Mouse (Mus musculus): ENCODE results near the gene Alkbh3.

Gene Alkbh3

GRCm38 (mm10) chr2:93954781-93955578, 55.6 kb downstream of the Alkbh3 start:
- DNase-seq (ENCODE audit: low spot score), result no peak

DNA sequence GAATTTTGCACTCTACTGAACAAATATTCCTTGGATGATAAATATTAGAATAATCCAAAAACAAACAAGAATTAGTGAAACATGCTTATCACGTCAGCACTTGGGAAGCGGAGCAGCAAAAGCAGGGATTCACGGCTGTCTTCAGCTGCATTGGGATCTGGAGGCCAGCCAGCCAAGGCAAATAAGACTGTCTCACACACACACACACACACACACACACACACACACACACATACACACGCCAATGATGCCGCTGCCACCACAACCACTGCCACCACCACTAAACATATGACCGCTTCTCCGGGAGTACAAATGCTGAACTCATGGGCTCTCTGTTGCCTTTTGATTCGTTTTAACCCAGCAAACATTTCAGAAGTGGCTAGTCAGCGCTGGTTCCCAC, 56.9 kb downstream of the Alkbh3 start:
- no peak for DNase-seq (ENCODE audit: low spot score)

DNA sequence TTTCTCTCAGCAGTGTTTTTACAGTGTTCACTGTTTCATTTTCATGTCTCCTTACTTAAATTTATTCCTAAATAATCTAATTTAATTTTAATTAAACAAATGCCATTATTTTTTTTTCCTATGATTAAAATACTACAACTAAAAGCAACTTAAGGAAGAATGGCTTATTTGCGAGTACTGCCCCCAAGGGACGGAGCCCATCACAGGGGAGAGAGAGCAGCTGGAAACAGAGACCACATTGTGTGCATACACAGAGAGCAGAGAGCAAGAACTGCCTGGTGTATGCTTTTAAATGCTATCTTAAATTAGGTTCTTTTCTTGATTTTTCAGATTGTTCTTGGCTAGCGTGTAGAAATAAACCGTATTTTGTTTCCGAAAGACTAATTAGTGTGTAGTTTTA, 63.6 kb downstream of the Alkbh3 start:
- DNase-seq (ENCODE audit: low spot score), result no peak

GRCm38 (mm10) chr2:93944855-93945254, 65.8 kb downstream of the Alkbh3 start:
- DNase-seq (ENCODE audit: low spot score), result no peak

DNA sequence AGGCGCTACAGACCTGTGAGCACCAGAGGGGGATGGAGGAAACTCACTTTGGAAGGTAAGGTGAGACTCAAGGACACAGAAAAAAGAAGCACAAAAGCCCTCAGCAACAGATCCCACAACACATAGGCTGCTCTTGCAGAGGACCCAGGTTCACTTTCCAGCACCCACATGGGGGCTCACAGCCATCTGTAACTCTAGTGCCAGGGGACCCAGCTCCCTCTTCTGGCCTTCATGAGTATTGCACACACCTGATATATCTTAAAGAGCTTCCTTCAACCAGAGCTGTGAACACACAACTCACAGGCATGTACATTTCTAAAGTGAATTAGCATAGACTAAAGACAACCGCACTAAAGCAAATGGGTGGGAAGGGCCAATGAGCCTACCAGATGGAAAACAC, 66.5 kb downstream of the Alkbh3 start:
- no peak for DNase-seq (ENCODE audit: low spot score)

GRCm38 (mm10) chr2:93941670-93942069, 68.9 kb downstream of the Alkbh3 start:
- no peak for DNase-seq (ENCODE audit: low spot score)

DNA sequence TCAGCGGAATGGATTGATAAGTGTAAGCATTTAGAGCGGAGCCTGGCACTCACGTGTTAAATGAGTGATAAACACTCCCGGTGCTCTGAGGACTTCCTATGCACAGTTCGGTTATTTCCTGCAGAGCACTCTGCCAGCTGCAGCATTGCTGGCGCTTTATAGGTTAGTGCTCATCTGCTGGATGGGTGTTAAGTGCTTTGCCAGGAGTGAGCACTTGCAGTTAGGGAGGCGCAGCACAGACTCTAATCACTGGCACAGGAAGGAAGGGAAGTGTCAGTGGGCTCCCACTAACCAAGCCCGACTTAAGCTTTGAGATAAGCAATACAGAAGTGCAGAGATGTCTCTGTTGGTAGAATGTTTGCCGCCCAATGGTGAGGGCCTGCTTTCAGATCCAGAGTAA, 72.1 kb downstream of the Alkbh3 start:
- no peak for DNase-seq (ENCODE audit: low spot score)

Measured in ovary, postnatal 36 days (tissue).